Mouse (Mus musculus): Measurements from ENCODE around the gene Gadl1. TPM values are rescaled to one million over a fixed set of nuclear protein-coding genes. Genes with fewer than 3 reads are reported as not detected.

Gene Gadl1
- polyA plus RNA-seq, 1 experiment from 2014 or later, result 0.48 TPM

- Histone ChIP-seq H3K4me1 (replicated peaks) (0 out of 2 replicates have a peak, but pooled peaks cover 2% of the 10 kb centered on the region), H3K9me3 (no peaks in the 10 kb centered on the region), H3K27me3 (no peaks in the 10 kb centered on the region), H3K36me3 (no peaks in the 10 kb centered on the region), H3K4me3 (no peak overlapping the region), H3K4me2 (no peak overlapping the region), H3K9ac (no peak overlapping the region), H3K27ac (no peak overlapping the region)
- ATAC-seq (ENCODE audit: low FRiP score), result no peak
- whole genome bisulfite sequencing, result 87% methylated on average over 4 of the region's 4 CpGs
These were observed 172.5 kb downstream of the Gadl1 start for GRCm38 (mm10) chr9:116081781-116082180.

- Histone ChIP-seq H3K9ac (no peak overlapping the region), H3K4me2 (no peak overlapping the region), H3K27ac (no peak overlapping the region), H3K4me1 (replicated peaks) (no peaks in the 10 kb centered on the region), H3K27me3 (no peaks in the 10 kb centered on the region), H3K4me3 (no peak overlapping the region), H3K36me3 (no peaks in the 10 kb centered on the region), H3K9me3 (no peaks in the 10 kb centered on the region)
- no peak for ATAC-seq (ENCODE audit: low FRiP score)
- 75% methylated on average over 5 of the region's 5 CpGs for WGBS
These were observed 174.0 kb downstream of the Gadl1 start for GRCm38 (mm10) chr9:116083300-116083699.

- H3K9ac ChIP-seq, result no peak overlapping the region
- no peak overlapping the region for H3K4me3 ChIP-seq
- no peaks in the 10 kb centered on the region for H3K4me1 ChIP-seq (replicated peaks)
- H3K9me3 ChIP-seq, result no peaks in the 10 kb centered on the region
- no peaks in the 10 kb centered on the region for H3K27me3 ChIP-seq
- no peak overlapping the region for H3K4me2 ChIP-seq
- no peak overlapping the region for H3K27ac ChIP-seq
- no peaks in the 10 kb centered on the region for H3K36me3 ChIP-seq
- WGBS, result 92% methylated on average over 8 of the region's 8 CpGs
- ATAC-seq (ENCODE audit: low FRiP score), result no peak
These were observed 174.6 kb downstream of the Gadl1 start for GRCm38 (mm10) chr9:116083726-116084323.

- no peak overlapping the region for H3K27ac ChIP-seq
- H3K9me3 ChIP-seq, result no peaks in the 10 kb centered on the region
- 0 out of 2 replicates have a peak, but pooled peaks cover 3% of the 10 kb centered on the region for H3K4me1 ChIP-seq (replicated peaks)
- no peak for ATAC-seq (ENCODE audit: low FRiP score)
- no peak overlapping the region for H3K4me2 ChIP-seq
- no peak overlapping the region for H3K4me3 ChIP-seq
- no peak overlapping the region for H3K9ac ChIP-seq
- H3K36me3 ChIP-seq, result no peaks in the 10 kb centered on the region
- WGBS, result 92% methylated on average over 12 of the region's 12 CpGs
- H3K27me3 ChIP-seq, result no peaks in the 10 kb centered on the region
These were observed 175.2 kb downstream of the Gadl1 start for GRCm38 (mm10) chr9:116084324-116084931.

- H3K27me3 ChIP-seq, result no peaks in the 10 kb centered on the region
- H3K4me1 ChIP-seq (replicated peaks), result peaks cover 13% of the 10 kb centered on the region
- no peak overlapping the region for H3K4me3 ChIP-seq
- no peak for ATAC-seq (ENCODE audit: low FRiP score)
- 93% methylated on average over 6 of the region's 6 CpGs for WGBS
- H3K9me3 ChIP-seq, result no peaks in the 10 kb centered on the region
- H3K4me2 ChIP-seq, result no peak overlapping the region
- no peak overlapping the region for H3K27ac ChIP-seq
- no peak overlapping the region for H3K9ac ChIP-seq
- no peaks in the 10 kb centered on the region for H3K36me3 ChIP-seq
These were observed 176.7 kb downstream of the Gadl1 start for GRCm38 (mm10) chr9:116085999-116086398.

- Histone ChIP-seq H3K4me2 (no peak overlapping the region), H3K27me3 (no peaks in the 10 kb centered on the region), H3K4me1 (replicated peaks) (peaks cover 18% of the 10 kb centered on the region), H3K4me3 (no peak overlapping the region), H3K9ac (no peak overlapping the region), H3K27ac (no peak overlapping the region), H3K36me3 (no peaks in the 10 kb centered on the region), H3K9me3 (no peaks in the 10 kb centered on the region)
- 91% methylated on average over 5 of the region's 5 CpGs for WGBS
- no peak for ATAC-seq (ENCODE audit: low FRiP score)
These were observed 178.0 kb downstream of the Gadl1 start for GRCm38 (mm10) chr9:116087263-116087662.

GRCm38 (mm10) chr9:116087880-116088279, 178.6 kb downstream of the Gadl1 start:
- H3K9ac ChIP-seq, result no peak overlapping the region
- WGBS, result 44% methylated on average over 5 of the region's 5 CpGs
- no peak overlapping the region for H3K27ac ChIP-seq
- no peak for ATAC-seq (ENCODE audit: low FRiP score)
- H3K9me3 ChIP-seq, result no peaks in the 10 kb centered on the region
- H3K4me2 ChIP-seq, result no peak overlapping the region
- H3K36me3 ChIP-seq, result no peaks in the 10 kb centered on the region
- H3K27me3 ChIP-seq, result no peaks in the 10 kb centered on the region
- H3K4me3 ChIP-seq, result no peak overlapping the region
- peaks cover 23% of the 10 kb centered on the region for H3K4me1 ChIP-seq (replicated peaks)

- no peaks in the 10 kb centered on the region for H3K36me3 ChIP-seq
- no peak for ATAC-seq (ENCODE audit: low FRiP score)
- H3K4me3 ChIP-seq, result no peak overlapping the region
- no peaks in the 10 kb centered on the region for H3K9me3 ChIP-seq
- no peaks in the 10 kb centered on the region for H3K27me3 ChIP-seq
- no peak overlapping the region for H3K9ac ChIP-seq
- peaks cover 26% of the 10 kb centered on the region for H3K4me1 ChIP-seq (replicated peaks)
- no peak overlapping the region for H3K27ac ChIP-seq
- H3K4me2 ChIP-seq, result no peak overlapping the region
- 81% methylated on average over 9 of the region's 9 CpGs for WGBS
These were observed 179.7 kb downstream of the Gadl1 start for GRCm38 (mm10) chr9:116088912-116089311.

- Histone ChIP-seq H3K9ac (no peak overlapping the region), H3K4me2 (no peak overlapping the region), H3K27ac (no peak overlapping the region), H3K4me3 (no peak overlapping the region), H3K4me1 (replicated peaks) (peaks cover 26% of the 10 kb centered on the region), H3K27me3 (no peaks in the 10 kb centered on the region), H3K9me3 (no peaks in the 10 kb centered on the region), H3K36me3 (no peaks in the 10 kb centered on the region)
- WGBS, result 84% methylated on average over 9 of the region's 9 CpGs
- ATAC-seq (ENCODE audit: low FRiP score), result no peak
These were observed 181.0 kb downstream of the Gadl1 start for GRCm38 (mm10) chr9:116090296-116090695.

GRCm38 (mm10) chr9:116091101-116091841, 182.0 kb downstream of the Gadl1 start:
- H3K27me3 ChIP-seq, result no peaks in the 10 kb centered on the region

GRCm38 (mm10) chr9:116091921-116092320, 182.7 kb downstream of the Gadl1 start:
- Histone ChIP-seq H3K27ac (peak overlapping the region; percentile 44; the same call in 1 of the 2 replicates), H3K36me3 (no peaks in the 10 kb centered on the region), H3K9ac (no peak overlapping the region), H3K4me1 (replicated peaks) (peaks cover 26% of the 10 kb centered on the region), H3K27me3 (no peaks in the 10 kb centered on the region), H3K4me3 (no peak overlapping the region), H3K4me2 (no peak overlapping the region), H3K9me3 (no peaks in the 10 kb centered on the region)
- 69% methylated on average over 5 of the region's 5 CpGs for WGBS
- no peak for ATAC-seq (ENCODE audit: low FRiP score)

More at GRCm38 (mm10) chr9:116091101-116091841, 182.0 kb downstream of the Gadl1 start:
- Histone ChIP-seq H3K9ac (no peak overlapping the region), H3K4me3 (no peak overlapping the region), H3K27ac (no peak overlapping the region), H3K9me3 (no peaks in the 10 kb centered on the region), H3K36me3 (no peaks in the 10 kb centered on the region), H3K4me2 (no peak overlapping the region), H3K4me1 (replicated peaks) (peaks cover 26% of the 10 kb centered on the region)
- no peak for ATAC-seq (ENCODE audit: low FRiP score)
- 88% methylated on average over 7 of the region's 7 CpGs for WGBS

GRCm38 (mm10) chr9:116098724-116099595, 189.7 kb downstream of the Gadl1 start:
- Histone ChIP-seq H3K36me3 (no peaks in the 10 kb centered on the region), H3K27me3 (no peaks in the 10 kb centered on the region), H3K9me3 (no peaks in the 10 kb centered on the region), H3K9ac (no peak overlapping the region), H3K4me3 (no peak overlapping the region), H3K27ac (no peak overlapping the region), H3K4me2 (no peak overlapping the region), H3K4me1 (replicated peaks) (peaks cover 14% of the 10 kb centered on the region)
- 0 out of 2 replicates have a peak, but pooled peaks have one; percentile 36 for ATAC-seq (ENCODE audit: low FRiP score)
- WGBS, result 65% methylated on average over 16 of the region's 16 CpGs
